Mouse (Mus musculus) olfactory bulb, adult 2 months (tissue): ENCODE measurements around the gene Flt3. TPM values are rescaled to one million over a fixed set of nuclear protein-coding genes. Genes with fewer than 3 reads are reported as not detected.

Experiments
- H3K27ac ChIP-seq: fragments of 200-500 bp; 2 replicates; pipeline ENCODE4 v1.5.1; 2012; ENCODE audit warnings: low read depth, low read length; ENCODE audit not compliant: insufficient read depth
- H3K4me1 ChIP-seq: fragments of 200-500 bp; 2 replicates; pipeline ENCODE4 v1.6.1; 2012; ENCODE audit warnings: low read length; ENCODE audit not compliant: control insufficient read depth, insufficient read depth
- H3K4me3 ChIP-seq: fragments of 200-500 bp; 2 replicates; pipeline ENCODE4 v1.5.1; 2012; ENCODE audit warnings: mild to moderate bottlenecking, low read depth, low read length, moderate library complexity; ENCODE audit not compliant: insufficient read depth
- CTCF ChIP-seq: fragments of 200-500 bp; IDR thresholded peaks from 2 replicates; pipeline ENCODE4 v1.5.1; 2012; ENCODE audit warnings: low read depth, mild to moderate bottlenecking, low read length, moderate library complexity; ENCODE audit not compliant: insufficient read depth
- POLR2A ChIP-seq: fragments of 200-500 bp; IDR thresholded peaks from 2 replicates; pipeline ENCODE4 v1.6.1; 2012; ENCODE audit warnings: mild to moderate bottlenecking, low read depth, low read length, moderate library complexity; ENCODE audit not compliant: insufficient read depth
- WGBS: fragments of 180-500 bp; shearing (Covaris S2); methylation state at CpG from one replicate; pipeline ENCODE4 v1.1.7; 2018; 5-methylcytosine and 5-hydroxymethylcytosine counted together
- polyA plus RNA-seq: library from polyadenylated mRNA; stranded (reverse); fragments of >200 nt; gene quantifications from 2 replicates; pipeline ENCODE4 v1.2.4, GENCODE M21; 2012; ENCODE audit warnings: low replicate concordance; ENCODE audit not compliant: missing spikeins, insufficient read depth, insufficient read length

Gene Flt3
- polyA plus RNA-seq, 1 experiment: not detected

- H3K4me3 ChIP-seq: no peak overlapping the region
- 4% methylated on average over 8 of the region's 8 CpGs for WGBS
These were observed 98.1 kb downstream of the Flt3 start for GRCm38 (mm10) chr5:147302141-147302540.

GRCm38 (mm10) chr5:147301781-147302070 is 98.6 kb downstream of the Flt3 start:
- WGBS: 5% methylated on average over 10 of the region's 10 CpGs
- TF ChIP-seq POLR2A (no peak), CTCF (no peak)
- peaks cover 3% of the 10 kb centered on the region for H3K4me1 ChIP-seq
- H3K27ac ChIP-seq: no peak overlapping the region
- H3K4me3 ChIP-seq: no peak overlapping the region

More at GRCm38 (mm10) chr5:147302141-147302540, 98.1 kb downstream of the Flt3 start:
- Histone ChIP-seq H3K27ac (no peak overlapping the region), H3K4me1 (peaks cover 3% of the 10 kb centered on the region)
- TF ChIP-seq POLR2A (no peak), CTCF (no peak)

DNA sequence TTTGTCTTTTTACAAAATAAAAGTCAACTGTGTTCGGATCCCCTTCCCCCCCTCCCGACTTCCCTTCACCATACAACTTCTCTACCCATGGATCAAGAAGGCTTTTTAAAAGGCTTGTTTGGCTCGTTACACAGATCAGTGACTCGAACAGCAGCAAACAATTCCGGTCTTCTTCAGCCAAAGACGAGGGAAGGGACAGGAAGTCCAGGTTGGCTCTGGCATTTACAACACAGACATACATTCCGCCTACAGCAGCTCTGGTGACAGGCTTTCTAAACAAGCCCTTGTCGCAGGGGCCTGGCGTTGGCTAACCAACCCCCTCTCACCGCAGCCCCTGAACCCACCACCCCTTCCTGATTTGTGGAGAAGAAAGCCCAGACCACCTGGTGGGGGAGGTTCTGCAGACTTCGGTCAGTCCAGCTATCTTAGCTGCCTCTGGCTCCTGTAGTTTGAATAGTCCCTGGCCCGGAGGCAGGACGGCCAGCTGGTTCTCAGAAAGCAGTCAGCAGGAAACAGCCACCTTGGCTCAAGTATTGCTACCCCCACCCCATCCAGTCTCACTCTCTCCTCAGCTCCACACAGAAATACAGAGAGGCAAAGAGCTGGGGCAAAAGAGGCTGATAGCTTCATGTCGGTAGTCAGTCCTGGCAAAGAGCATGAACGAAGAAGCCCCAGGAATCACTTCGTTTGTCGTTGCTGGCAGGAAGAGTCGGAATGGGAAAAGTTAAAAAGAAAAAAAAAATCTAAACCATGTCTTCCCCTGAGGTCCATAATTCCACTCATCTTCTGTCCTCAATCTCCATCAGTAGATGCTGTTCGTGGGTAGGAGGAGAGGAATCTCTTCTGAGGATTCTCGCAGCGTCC is 99.1 kb downstream of the Flt3 start:
- H3K27ac ChIP-seq: no peak overlapping the region
- TF ChIP-seq POLR2A (no peak), CTCF (no peak)
- H3K4me3 ChIP-seq: no peak overlapping the region
- 3% methylated on average over 21 of the region's 21 CpGs for WGBS
- no peaks in the 10 kb centered on the region; the same call in 1 of the 2 replicates for H3K4me1 ChIP-seq

- TF ChIP-seq CTCF: no peak
- no peak for TF ChIP-seq POLR2A
- no peak overlapping the region for H3K4me3 ChIP-seq
- H3K27ac ChIP-seq: no peak overlapping the region
- 2% methylated on average over 4 of the region's 4 CpGs for whole genome bisulfite sequencing
- no peaks in the 10 kb centered on the region; the same call in 1 of the 2 replicates for H3K4me1 ChIP-seq
These were observed 100.3 kb downstream of the Flt3 start for GRCm38 (mm10) chr5:147300001-147300363.

DNA sequence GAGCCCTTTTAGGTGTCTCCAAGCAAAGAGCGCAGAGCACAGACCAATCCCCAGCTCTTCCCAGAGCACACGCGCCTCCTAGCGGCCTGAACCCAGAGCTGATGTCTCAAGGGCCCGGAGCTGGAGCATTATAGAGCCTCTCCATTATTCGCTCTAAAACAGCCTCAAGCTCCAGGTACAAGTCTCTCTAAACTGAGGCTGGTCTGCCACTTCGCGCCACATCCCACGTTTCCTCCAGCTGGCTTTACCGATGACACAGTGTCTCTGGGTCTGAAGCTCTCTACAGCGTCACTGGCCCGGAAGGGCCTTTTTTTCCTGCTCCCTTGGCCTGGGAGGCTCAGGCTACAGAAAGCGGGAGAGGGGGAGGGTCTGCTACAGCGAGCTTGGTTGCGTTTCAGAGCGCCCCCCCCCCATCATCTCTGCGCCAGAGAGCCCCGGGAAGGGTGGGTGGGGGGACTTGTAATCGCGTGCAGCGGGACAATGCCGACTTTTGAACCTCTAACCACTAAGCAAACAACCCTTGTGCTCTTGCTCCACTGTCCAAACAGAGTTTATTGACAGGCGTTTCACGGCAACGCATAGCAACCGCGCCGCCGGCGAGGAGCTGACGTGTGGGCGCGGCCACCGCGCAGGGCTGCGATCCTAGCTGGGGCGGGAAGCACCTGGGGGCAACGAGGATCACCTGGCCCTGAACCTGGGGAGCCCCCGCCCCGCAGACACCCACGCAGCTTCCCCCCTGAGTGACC is 100.9 kb downstream of the Flt3 start:
- H3K4me3 ChIP-seq: no peak overlapping the region
- WGBS: 1% methylated on average over 41 of the region's 41 CpGs

DNA sequence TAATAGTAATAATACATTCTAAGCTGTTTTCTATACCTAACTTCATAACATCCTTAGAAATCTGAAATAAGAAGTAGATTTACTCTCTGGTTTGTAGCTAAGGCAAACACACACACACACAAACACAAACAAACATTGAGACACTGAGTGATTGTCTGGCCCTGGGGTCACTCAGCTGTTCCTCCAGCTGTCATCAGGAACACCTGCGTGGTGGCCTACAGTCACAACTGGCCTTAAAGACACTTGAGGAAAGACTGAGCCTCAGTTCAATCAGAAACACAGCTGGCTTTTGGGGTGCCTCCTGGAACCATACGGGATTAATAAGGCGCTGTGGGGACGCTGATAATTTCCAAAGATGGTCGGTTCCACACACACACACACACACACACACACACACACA is 103.0 kb downstream of the Flt3 start:
- Histone ChIP-seq H3K27ac (no peak overlapping the region), H3K4me1 (no peaks in the 10 kb centered on the region), H3K4me3 (no peak overlapping the region)
- 53% methylated on average over 5 of the region's 5 CpGs for WGBS
- TF ChIP-seq POLR2A (no peak), CTCF (no peak)

More for the DNA sequence above, 100.9 kb downstream of the Flt3 start:
- no peaks in the 10 kb centered on the region; the same call in 1 of the 2 replicates for H3K4me1 ChIP-seq
- no peak for TF ChIP-seq POLR2A
- no peak; the same call in 1 of the 2 replicates for TF ChIP-seq CTCF
- H3K27ac ChIP-seq: no peak overlapping the region

DNA sequence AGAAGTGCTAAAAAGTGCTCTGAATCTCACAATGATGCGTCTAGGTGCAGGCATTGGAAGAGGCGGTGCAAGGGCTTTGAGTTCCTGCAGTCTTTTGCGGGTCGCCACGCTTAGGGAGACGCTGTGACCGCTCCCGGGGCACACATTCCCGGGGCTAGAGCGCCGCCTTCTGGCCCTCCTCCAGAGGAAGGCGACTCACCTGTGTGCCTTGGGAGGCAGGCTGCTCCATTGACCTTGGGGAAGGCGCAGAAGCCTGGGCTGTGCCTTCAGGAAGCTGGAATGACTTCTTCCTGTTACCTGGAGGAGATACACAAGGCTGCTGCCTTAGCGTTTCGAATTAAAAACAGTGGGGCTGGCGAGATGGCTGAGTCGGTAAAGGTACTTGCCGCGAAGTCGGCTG is 106.2 kb downstream of the Flt3 start:
- WGBS: 13% methylated on average over 20 of the region's 20 CpGs
- Histone ChIP-seq H3K27ac (no peak overlapping the region), H3K4me1 (no peaks in the 10 kb centered on the region), H3K4me3 (no peak overlapping the region)
- TF ChIP-seq POLR2A (no peak), CTCF (peak; percentile 26; the same call in 1 of the 2 replicates)

DNA sequence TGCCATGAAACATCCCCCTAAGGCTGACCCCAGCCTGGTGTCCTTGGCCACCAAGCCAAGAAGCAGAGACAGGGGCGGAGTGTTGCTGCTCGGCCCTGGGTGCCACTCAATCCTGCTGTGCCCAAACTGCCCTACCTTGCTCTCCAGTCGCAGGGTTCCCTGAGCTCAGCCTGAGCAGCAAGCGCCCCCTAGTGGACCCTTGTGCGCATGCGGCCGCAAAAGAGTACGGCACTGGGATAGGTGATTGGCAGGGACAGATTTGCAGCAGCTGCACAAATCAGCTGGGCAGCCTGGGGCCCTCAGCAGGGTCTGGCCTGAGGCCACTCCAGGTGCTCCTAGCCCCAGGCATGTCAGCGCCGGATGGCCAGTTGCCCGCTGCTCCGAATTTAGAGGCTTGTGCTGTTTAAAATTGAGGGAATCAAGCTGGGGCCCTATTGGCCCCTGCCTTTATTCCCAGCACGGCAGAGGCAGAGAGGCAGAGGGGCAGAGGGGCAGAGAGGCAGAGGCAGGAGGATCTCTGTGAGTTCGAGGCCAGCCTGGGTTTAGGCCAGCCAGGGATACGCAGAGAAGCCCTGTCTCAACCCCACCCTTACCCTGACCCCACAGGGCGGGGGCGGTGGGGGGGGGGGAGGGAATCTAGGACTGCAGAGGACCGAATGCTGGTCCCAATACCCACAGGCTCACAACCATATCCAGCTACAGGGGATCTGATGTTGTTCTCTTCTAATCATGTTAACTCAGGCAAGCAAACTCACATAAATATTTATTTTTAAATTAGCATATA is 107.0 kb downstream of the Flt3 start:
- 19% methylated on average over 18 of the region's 18 CpGs for WGBS
- peak; percentile 82 for TF ChIP-seq CTCF
- no peak for TF ChIP-seq POLR2A
- no peak overlapping the region for H3K27ac ChIP-seq
- H3K4me3 ChIP-seq: no peak overlapping the region
- H3K4me1 ChIP-seq: no peaks in the 10 kb centered on the region
